Mouse (Mus musculus) mouse trophoblast stem cell (cell line): ENCODE data around the gene Tmem132e.

Experiments
- in situ Hi-C, 2 experiments: fragments of 300-500 bp; cut with MseI, MboI; formaldehyde crosslinking; loops; 2 replicates in 1 of 2; 3 replicates in 1 of 2; pipeline ENCODE4 v1.15.1; 2025

Gene Tmem132e

GRCm38 (mm10) chr11:82388371-82389313 is at the start of gene Tmem132e:
Gene Tmem132e, plus strand, starts transcription at chr11:82388900.
- in situ Hi-C loops: no loop called here

- in situ Hi-C loops: no loop called here
Observed at GRCm38 (mm10) chr11:82339921-82340401, 48.7 kb upstream of the Tmem132e start.

- in situ Hi-C loops: no loop called here
Observed at GRCm38 (mm10) chr11:82340416-82340815, 48.3 kb upstream of the Tmem132e start.

- in situ Hi-C loops: no loop called here
Observed at GRCm38 (mm10) chr11:82340900-82341299, 47.8 kb upstream of the Tmem132e start.

GRCm38 (mm10) chr11:82351039-82351438 is 37.7 kb upstream of the Tmem132e start:
- in situ Hi-C loops: no loop called here

- in situ Hi-C loops: no loop called here
Observed at GRCm38 (mm10) chr11:82370151-82370550, 18.5 kb upstream of the Tmem132e start.

- in situ Hi-C loops: no loop called here
Observed at GRCm38 (mm10) chr11:82371577-82371976, 17.1 kb upstream of the Tmem132e start.

- in situ Hi-C loops: no loop called here
Observed at GRCm38 (mm10) chr11:82380606-82381202, 8.0 kb upstream of the Tmem132e start.

GRCm38 (mm10) chr11:82386970-82387540 is 1.6 kb upstream of the Tmem132e start:
- in situ Hi-C loops: no loop called here

GRCm38 (mm10) chr11:82387711-82388341 is 874 bp upstream of the Tmem132e start:
- in situ Hi-C loops: no loop called here

- in situ Hi-C loops: no loop called here
Observed at GRCm38 (mm10) chr11:82389396-82390291, 944 bp downstream of the Tmem132e start.

- in situ Hi-C loops: no loop called here
Observed at GRCm38 (mm10) chr11:82392341-82392740, 3.6 kb downstream of the Tmem132e start.

GRCm38 (mm10) chr11:82399621-82400020 is 10.9 kb downstream of the Tmem132e start:
- in situ Hi-C loops: loop anchor here in 1 of 2 experiments (5.0 kb wide), 1 partner anchor 162 kb away; no protein-coding TSS in a partner anchor

- in situ Hi-C loops: no loop called here
Observed at GRCm38 (mm10) chr11:82405641-82406040, 16.9 kb downstream of the Tmem132e start.

GRCm38 (mm10) chr11:82406358-82407221 is 17.9 kb downstream of the Tmem132e start:
- in situ Hi-C loops: no loop called here

GRCm38 (mm10) chr11:82412496-82412895 is 23.8 kb downstream of the Tmem132e start:
- in situ Hi-C loops: no loop called here

- in situ Hi-C loops: no loop called here
Observed at GRCm38 (mm10) chr11:82418337-82419041, 29.8 kb downstream of the Tmem132e start.

- in situ Hi-C loops: no loop called here
Observed at GRCm38 (mm10) chr11:82421909-82422308, 33.2 kb downstream of the Tmem132e start.

- in situ Hi-C loops: no loop called here
Observed at GRCm38 (mm10) chr11:82423521-82423920, 34.8 kb downstream of the Tmem132e start.
